Mouse (Mus musculus) G1E (cell line): ENCODE data around the gene P2ry12.

ENCODE experiments used
- CTCF ChIP-seq: IDR thresholded peaks from 2 replicates; pipeline ENCODE4 v1.5.1; 2012; ENCODE audit warnings: low read depth, low read length, inconsistent platforms, mixed read lengths
- GATA1 ChIP-seq: IDR thresholded peaks from 2 replicates; pipeline ENCODE4 v1.6.1; 2012; ENCODE audit warnings: borderline replicate concordance, low read length, inconsistent platforms, mixed read lengths
- TAL1 ChIP-seq: conservative IDR thresholded peaks from 2 replicates; pipeline ENCODE4 v1.6.1; 2012; ENCODE audit warnings: low read depth, low read length, inconsistent platforms, mixed read lengths

- no peak for TF ChIP-seq CTCF
- TF ChIP-seq TAL1, result no peak
- no peak for TF ChIP-seq GATA1
Measured at GRCm38 (mm10) chr3:59257740-59258664, 4.7 kb downstream of the P2ry12 start.
